Mouse (Mus musculus): ENCODE results near the gene P2rx6.

The P2rx6 gene

DNA sequence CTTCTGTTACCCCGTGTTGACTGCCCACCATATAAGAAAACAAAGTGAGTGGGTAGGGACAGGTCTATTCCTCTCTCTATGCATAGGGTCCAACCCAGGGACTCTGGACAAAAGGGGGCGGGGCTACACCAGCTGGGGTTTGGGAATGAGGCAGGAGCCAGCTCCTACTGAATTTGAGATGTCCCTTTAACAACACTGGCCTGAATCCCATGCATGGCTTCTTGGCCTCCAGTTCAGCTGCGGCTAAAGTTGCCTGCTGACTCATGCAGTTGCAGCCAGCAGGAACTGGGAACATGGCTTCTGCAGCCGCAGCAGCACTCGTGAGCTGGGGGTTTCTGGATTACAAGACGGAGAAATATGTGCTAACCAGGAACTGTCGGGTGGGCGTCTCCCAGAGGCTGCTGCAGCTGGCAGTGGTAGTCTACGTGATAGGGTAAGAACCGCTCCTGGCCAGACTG, at the start of gene P2rx6:
P2rx6 (plus strand) TSS at position 135 of the 458 bp plus-strand sequence.
- no peak for DNase-seq (ENCODE audit: low read depth)

DNA sequence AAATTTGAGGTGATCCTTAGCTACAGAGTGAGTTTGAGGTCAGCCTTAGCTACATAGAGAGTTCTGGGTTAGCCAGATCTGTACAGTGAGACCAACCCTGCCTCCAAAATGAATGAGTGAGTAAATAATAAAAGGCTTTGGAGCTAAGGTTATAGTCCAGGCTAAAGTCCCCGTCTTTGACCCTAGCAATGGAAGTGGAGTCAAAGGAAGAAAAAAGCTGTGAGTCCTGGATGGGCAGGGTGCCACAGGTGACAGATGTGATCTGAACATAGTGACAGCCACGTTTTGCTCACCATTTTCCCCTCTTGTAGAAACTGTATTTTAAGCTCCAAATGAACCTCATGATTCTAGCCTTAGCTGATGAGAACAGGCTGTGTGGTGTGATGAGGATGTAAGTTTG, 42.8 kb upstream of the P2rx6 start:
- no peak for DNase-seq (ENCODE audit: low read depth)

GRCm38 (mm10) chr16:17524156-17524555, 37.5 kb upstream of the P2rx6 start:
- DNase-seq (ENCODE audit: low read depth), result no peak

- DNase-seq (ENCODE audit: low read depth), result no peak
These were observed 36.2 kb upstream of the P2rx6 start for GRCm38 (mm10) chr16:17525524-17525923.

GRCm38 (mm10) chr16:17526223-17526622, 35.5 kb upstream of the P2rx6 start:
- no peak for DNase-seq (ENCODE audit: low read depth)

GRCm38 (mm10) chr16:17527606-17528005, 34.1 kb upstream of the P2rx6 start:
- DNase-seq (ENCODE audit: low read depth), result no peak

GRCm38 (mm10) chr16:17528276-17528675, 33.4 kb upstream of the P2rx6 start:
- DNase-seq (ENCODE audit: low read depth), result no peak

DNA sequence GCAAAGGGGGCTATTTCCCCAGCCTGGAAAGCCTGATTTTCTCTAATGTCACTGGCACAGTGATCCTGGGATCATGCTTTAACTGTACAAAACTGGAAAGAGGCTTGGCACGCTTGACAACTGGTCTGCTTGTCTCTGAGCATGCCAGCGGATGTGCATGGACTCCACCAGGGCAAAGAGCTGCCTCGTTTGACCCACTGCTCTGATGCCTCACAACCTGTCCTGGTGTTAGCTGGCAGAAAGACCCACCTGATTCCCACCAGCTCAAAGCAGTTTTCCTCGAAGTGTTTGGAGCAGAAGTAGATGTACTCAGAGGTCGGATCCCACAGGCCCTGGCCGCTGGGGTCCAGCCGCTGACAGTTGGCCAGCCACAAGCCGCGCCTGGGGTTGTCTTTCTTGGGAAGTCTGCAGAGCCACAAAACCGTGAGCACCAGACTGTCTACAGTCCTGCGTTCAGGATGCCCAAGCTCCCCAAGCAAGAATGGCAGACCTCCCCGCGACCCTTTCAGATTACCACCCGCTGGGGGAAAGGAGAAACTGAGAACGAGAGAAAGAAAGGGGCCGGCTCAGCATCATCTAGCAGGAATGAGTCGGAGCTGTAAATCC, 31.6 kb upstream of the P2rx6 start:
- peak; percentile 36 for DNase-seq (ENCODE audit: low read depth)

DNA sequence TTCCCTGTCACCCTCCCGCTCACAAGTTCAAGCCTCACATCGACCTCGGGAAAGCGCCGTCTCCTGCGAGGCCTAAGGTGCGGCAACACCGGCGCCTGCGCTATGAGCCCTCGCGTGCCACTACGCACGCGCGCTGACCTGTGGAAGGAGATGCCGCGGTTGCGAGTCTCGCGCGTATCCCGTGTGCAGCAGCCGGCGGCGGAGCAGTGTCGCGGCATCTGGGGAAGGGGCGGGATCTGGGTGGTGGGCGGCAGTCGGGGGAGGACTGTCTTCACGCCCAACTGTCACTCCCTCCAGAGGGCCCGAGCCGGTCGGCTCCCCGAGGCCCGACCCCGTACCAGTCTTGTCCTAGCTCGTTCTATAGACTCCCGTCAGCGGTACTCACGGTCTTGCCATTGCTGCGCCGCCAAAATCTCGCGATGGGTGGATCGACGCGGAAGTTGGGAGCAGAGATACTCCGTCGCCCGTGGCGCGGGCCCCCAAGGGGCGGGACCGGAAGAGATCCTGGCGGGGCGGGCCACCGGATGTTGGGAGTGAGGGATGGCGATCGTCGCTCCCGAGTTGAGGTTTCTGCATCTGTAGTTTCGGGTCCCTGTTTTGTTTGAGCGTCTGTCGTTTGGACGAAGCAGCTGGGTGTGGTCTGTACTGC, 30.9 kb upstream of the P2rx6 start, which contains the start of gene Thap7:
Thap7 (minus strand) TSS at position 497 of the 649 bp plus-strand sequence.
- DNase-seq (ENCODE audit: low read depth), result peak; percentile 99

- peak; percentile 35 for DNase-seq (ENCODE audit: low read depth)
These were observed 29.4 kb upstream of the P2rx6 start for GRCm38 (mm10) chr16:17532271-17532670.

- DNase-seq (ENCODE audit: low read depth), result no peak
These were observed 28.9 kb upstream of the P2rx6 start for GRCm38 (mm10) chr16:17532676-17533329.

DNA sequence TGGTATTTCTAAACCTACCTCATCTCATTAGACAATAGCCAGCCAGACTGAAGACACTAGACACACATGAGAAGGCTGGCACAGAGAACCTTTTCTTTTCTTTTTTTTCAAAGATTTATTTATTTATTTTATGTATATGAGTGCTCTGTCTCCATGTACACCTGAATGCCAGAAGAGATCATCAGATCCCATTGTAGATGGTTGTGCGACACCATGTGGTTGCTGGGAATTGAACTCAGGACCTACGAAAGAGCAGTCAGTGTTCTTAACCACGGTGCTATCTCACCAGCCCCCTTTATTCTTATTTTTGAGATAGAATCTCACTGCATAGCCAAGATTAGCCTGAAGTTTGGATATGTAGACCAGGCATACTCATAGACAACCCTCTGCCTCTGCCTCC, 25.1 kb upstream of the P2rx6 start:
- DNase-seq (ENCODE audit: low read depth), result no peak

GRCm38 (mm10) chr16:17542632-17543031, 19.1 kb upstream of the P2rx6 start:
- DNase-seq (ENCODE audit: low read depth), result no peak

DNA sequence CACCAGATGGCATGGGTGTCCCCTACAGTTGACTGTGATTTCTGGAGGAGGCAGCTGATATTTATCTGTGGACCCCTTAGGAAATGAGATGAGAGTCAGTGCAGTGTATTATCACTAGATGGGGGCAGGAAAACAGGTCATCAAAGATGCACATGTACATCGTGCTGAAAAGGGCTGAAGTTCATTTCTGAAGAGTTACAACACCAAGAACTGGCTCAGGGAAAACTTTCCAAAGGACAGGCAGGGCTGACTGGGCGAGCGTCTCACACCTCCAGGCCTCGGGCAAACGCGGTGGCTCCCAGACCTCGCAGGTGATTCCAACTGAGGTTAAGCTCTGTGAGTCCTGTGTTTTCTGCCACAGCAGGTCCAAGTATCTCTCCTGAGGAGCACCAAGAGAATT, 8.8 kb upstream of the P2rx6 start:
- DNase-seq (ENCODE audit: low read depth), result no peak

- peak; percentile 92 for DNase-seq (ENCODE audit: low read depth)
These were observed 7.6 kb upstream of the P2rx6 start for GRCm38 (mm10) chr16:17553910-17554685.

GRCm38 (mm10) chr16:17554702-17555101, 7.0 kb upstream of the P2rx6 start:
- DNase-seq (ENCODE audit: low read depth), result peak; percentile 34

GRCm38 (mm10) chr16:17556180-17556579, 5.5 kb upstream of the P2rx6 start:
- DNase-seq (ENCODE audit: low read depth), result no peak

DNA sequence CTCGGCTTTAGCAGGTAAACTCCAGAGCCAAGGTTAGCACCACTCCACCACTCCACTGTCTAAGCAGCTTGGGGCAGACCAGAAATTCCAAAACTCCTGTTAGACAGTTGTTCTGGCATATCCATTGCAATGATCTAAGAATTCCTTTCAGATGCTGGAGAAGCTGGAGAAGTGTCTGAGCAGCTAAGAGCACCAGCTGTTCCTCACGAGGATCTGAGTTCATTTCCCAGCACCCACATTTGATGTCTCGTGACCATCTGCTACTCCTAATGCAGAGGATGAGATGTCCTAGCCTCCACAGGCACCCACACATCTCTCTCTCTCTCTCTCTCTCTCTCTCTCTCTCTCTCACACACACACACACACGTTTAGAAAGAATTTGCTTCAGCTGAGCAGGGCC, 4.8 kb upstream of the P2rx6 start:
- no peak for DNase-seq (ENCODE audit: low read depth)

DNA sequence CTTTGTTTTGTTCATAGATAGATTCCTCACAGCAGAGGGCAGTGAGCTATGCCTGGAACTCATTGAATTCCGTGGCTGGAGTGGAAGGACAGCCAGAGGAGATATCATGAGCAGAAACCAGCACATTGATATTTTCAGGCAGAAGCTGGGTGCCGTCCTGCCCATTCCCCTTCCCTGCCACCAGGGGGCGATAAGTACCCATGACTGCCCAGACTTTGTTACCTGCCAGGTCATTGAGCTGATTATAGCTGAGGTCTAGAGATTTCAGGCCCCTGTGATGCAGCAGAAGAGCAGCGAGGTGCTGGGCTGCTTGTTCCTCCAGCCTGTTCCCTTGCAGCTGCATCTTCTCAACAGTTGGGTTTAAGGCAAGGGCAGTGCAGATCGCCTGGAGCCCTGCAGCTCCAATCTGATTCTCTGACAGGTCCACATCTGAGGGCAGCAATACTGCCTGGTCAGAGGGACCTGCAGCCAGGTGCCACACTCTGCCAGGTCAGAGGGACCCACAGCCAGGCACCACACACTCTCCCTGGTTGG, 3.7 kb upstream of the P2rx6 start:
- DNase-seq (ENCODE audit: low read depth), result peak; percentile 82

DNA sequence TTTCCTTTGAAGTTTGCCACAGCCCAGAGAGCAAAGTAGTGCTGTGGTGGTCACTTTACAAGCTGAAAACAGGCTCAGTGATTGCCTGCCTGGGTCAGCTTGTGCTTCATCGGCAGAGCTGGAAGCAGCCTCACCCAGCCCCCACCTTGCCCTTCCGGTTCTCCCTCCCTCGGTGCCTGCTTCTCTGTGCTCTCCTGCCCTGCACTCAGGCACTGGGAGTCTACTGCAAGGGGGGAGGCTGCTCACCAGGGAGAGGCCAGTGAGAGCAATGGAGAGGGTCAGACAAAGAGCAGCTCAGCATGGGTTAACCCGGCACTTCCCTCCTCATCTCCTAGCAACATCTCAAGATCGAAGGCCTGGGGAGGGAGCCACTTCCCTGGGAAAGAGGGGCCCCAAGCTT, 2.9 kb upstream of the P2rx6 start:
- no peak for DNase-seq (ENCODE audit: low read depth)

DNA sequence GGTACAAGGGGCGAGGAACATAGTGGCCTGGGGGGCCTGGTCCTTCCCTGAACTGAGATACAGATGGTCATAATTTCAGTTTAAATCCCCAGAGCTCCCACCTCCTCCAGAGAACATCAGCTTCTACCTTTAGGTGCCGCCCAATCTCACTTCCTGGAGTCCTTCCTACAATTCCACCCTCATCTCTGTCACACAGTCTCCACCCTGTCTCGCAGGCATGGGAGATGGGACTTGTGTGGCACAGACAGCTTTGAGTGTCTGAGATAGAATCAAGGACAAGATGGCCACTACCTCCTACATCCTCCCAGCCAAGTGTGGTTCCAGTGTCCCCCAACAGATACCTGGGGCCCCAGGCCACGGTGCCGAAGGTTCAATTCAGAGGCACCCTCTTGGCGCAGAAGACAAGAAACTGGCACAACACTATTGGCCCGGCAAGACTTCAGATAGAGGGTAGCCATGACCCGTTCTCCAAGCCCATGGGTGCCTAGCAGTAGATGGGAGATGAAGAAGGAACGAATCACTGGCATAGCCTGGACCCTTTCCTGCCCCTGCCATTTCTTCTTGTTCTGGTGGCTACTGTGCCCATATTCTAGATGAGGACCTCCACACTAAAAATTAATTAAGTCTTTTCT, 2.2 kb upstream of the P2rx6 start:
- DNase-seq (ENCODE audit: low read depth), result no peak
